Mouse (Mus musculus) liver, embryonic 11.5 days (tissue): ENCODE data around the gene Cth. TPM values are rescaled to one million over a fixed set of nuclear protein-coding genes. Genes with fewer than 3 reads are reported as not detected.

ENCODE experiments used
- ATAC-seq: fragments of 200-750 bp; cut with Nextera tagmentation; replicated peaks from 2 replicates; pipeline ENCODE4 v1.8.0; 2017; ENCODE audit warnings: moderate number of reproducible peaks, mild to moderate bottlenecking, moderate TSS enrichment, moderate library complexity; ENCODE audit not compliant: low FRiP score
- DNase-seq: peaks from one replicate; pipeline ENCODE4 v3.0.0-alpha.2; 2017; ENCODE audit warnings: low spot score
- H3K27ac ChIP-seq: fragments of 300-500 bp; sonication (generic); 2 replicates; pipeline ENCODE4 v1.5.1; 2014; ENCODE audit warnings: mild to moderate bottlenecking, low read depth, low read length, control low read depth
- H3K27me3 ChIP-seq: fragments of 300-500 bp; sonication (generic); replicated peaks from 2 replicates; pipeline ENCODE4 v1.6.1; 2014; ENCODE audit warnings: low read length, mixed read lengths; ENCODE audit not compliant: control insufficient read depth, insufficient read depth
- H3K36me3 ChIP-seq: fragments of 300-500 bp; sonication (generic); 2 replicates; pipeline ENCODE4 v1.6.1; 2014; ENCODE audit warnings: mild to moderate bottlenecking, low read length, moderate library complexity, mixed read lengths; ENCODE audit not compliant: control insufficient read depth, insufficient read depth
- H3K4me1 ChIP-seq: fragments of 300-500 bp; sonication (generic); replicated peaks from 2 replicates; pipeline ENCODE4 v1.6.1; 2014; ENCODE audit warnings: low read length, mixed read lengths; ENCODE audit not compliant: control insufficient read depth, insufficient read depth
- H3K4me2 ChIP-seq: fragments of 300-500 bp; sonication (generic); 2 replicates; pipeline ENCODE4 v1.6.1; 2014; ENCODE audit warnings: mild to moderate bottlenecking, control low read depth, moderate library complexity
- H3K4me3 ChIP-seq: fragments of 300-500 bp; sonication (generic); 2 replicates; pipeline ENCODE4 v1.5.1; 2014; ENCODE audit warnings: low read depth, low read length, control low read depth
- H3K9ac ChIP-seq: fragments of 300-500 bp; sonication (generic); 2 replicates; pipeline ENCODE4 v1.6.1; 2014; ENCODE audit warnings: low read depth, low read length, control low read depth
- H3K9me3 ChIP-seq: fragments of 300-500 bp; sonication (generic); 2 replicates; pipeline ENCODE4 v1.6.1; 2016; ENCODE audit warnings: low read length, inconsistent platforms, mixed read lengths; ENCODE audit not compliant: control insufficient read depth
- WGBS: fragments of 180-500 bp; shearing (Covaris S2); extraction: QIAGEN DNeasy Blood & Tissue Kit; methylation state at CpG from one replicate; pipeline ENCODE4 v1.1.7; 2014; 5-methylcytosine and 5-hydroxymethylcytosine counted together
- polyA plus RNA-seq: library from polyadenylated mRNA; unstranded; fragments of >200 nt; fragmentation: Nextera tagmentation; extraction: Ambion mirVana; gene quantifications from 2 replicates; pipeline ENCODE4 v1.2.1, GENCODE M21; 2014

The Cth gene
- polyA plus RNA-seq, 1 experiment from 2014 or later = 31.6 TPM

GRCm38 (mm10) chr3:157925706-157926510, 1.0 kb upstream of the Cth start:
- no peak overlapping the region for H3K4me2 ChIP-seq
- no peak for DNase-seq
- 85% methylated on average over 14 of the region's 14 CpGs for WGBS
- peaks cover 3% of the 10 kb centered on the region; the same call in 1 of the 2 replicates for H3K27me3 ChIP-seq
- no peaks in the 10 kb centered on the region for H3K36me3 ChIP-seq
- H3K4me1 ChIP-seq = no peaks in the 10 kb centered on the region; the same call in 1 of the 2 replicates
- H3K9me3 ChIP-seq = no peaks in the 10 kb centered on the region
- no peak overlapping the region for H3K27ac ChIP-seq
- H3K4me3 ChIP-seq = no peak overlapping the region
- ATAC-seq = no peak
- no peak overlapping the region for H3K9ac ChIP-seq

GRCm38 (mm10) chr3:157923268-157923835, 1.5 kb downstream of the Cth start:
- H3K36me3 ChIP-seq = no peaks in the 10 kb centered on the region
- peak overlapping the region; percentile 81 for H3K4me2 ChIP-seq
- whole genome bisulfite sequencing = 82% methylated on average over 3 of the region's 3 CpGs
- DNase-seq (no peak), ATAC-seq (no peak)
- H3K9me3 ChIP-seq = no peaks in the 10 kb centered on the region
- no peak overlapping the region for H3K27ac ChIP-seq
- H3K4me1 ChIP-seq = no peaks in the 10 kb centered on the region; the same call in 1 of the 2 replicates
- H3K9ac ChIP-seq = no peak overlapping the region
- peaks cover 3% of the 10 kb centered on the region; the same call in 1 of the 2 replicates for H3K27me3 ChIP-seq
- no peak overlapping the region for H3K4me3 ChIP-seq

GRCm38 (mm10) chr3:157921376-157921775, 3.5 kb downstream of the Cth start:
- Histone ChIP-seq H3K9ac (no peak overlapping the region), H3K27ac (no peak overlapping the region), H3K4me2 (no peak overlapping the region), H3K36me3 (no peaks in the 10 kb centered on the region), H3K4me3 (no peak overlapping the region), H3K9me3 (no peaks in the 10 kb centered on the region), H3K4me1 (no peaks in the 10 kb centered on the region; the same call in 1 of the 2 replicates), H3K27me3 (peaks cover 2% of the 10 kb centered on the region; the same call in 1 of the 2 replicates)
- 78% methylated on average over 2 of the region's 2 CpGs for WGBS
- ATAC-seq = no peak
- DNase-seq = no peak

- 88% methylated on average over 4 of the region's 4 CpGs for WGBS
- no peak overlapping the region for H3K4me2 ChIP-seq
Measured at GRCm38 (mm10) chr3:157916336-157916735, 8.5 kb downstream of the Cth start.

GRCm38 (mm10) chr3:157912155-157912554, 12.7 kb downstream of the Cth start:
- Histone ChIP-seq H3K4me2 (no peak overlapping the region), H3K4me1 (no peaks in the 10 kb centered on the region), H3K9ac (no peak overlapping the region), H3K27me3 (no peaks in the 10 kb centered on the region), H3K36me3 (no peaks in the 10 kb centered on the region), H3K27ac (no peak overlapping the region), H3K4me3 (no peak overlapping the region), H3K9me3 (no peaks in the 10 kb centered on the region)
- DNase-seq = no peak
- ATAC-seq = no peak
- WGBS = 86% methylated on average over 2 of the region's 2 CpGs

More at GRCm38 (mm10) chr3:157916336-157916735, 8.5 kb downstream of the Cth start:
- Histone ChIP-seq H3K9me3 (no peaks in the 10 kb centered on the region), H3K27me3 (no peaks in the 10 kb centered on the region), H3K4me1 (no peaks in the 10 kb centered on the region), H3K4me3 (no peak overlapping the region), H3K27ac (no peak overlapping the region), H3K9ac (no peak overlapping the region), H3K36me3 (no peaks in the 10 kb centered on the region)
- DNase-seq (no peak), ATAC-seq (no peak)

GRCm38 (mm10) chr3:157910262-157910661, 14.6 kb downstream of the Cth start:
- 70% methylated on average over 3 of the region's 3 CpGs for WGBS
- Histone ChIP-seq H3K9ac (no peak overlapping the region), H3K4me3 (no peak overlapping the region), H3K27ac (no peak overlapping the region), H3K4me1 (no peaks in the 10 kb centered on the region), H3K36me3 (no peaks in the 10 kb centered on the region), H3K4me2 (no peak overlapping the region), H3K27me3 (no peaks in the 10 kb centered on the region), H3K9me3 (no peaks in the 10 kb centered on the region)
- ATAC-seq (no peak), DNase-seq (no peak)

GRCm38 (mm10) chr3:157908166-157908565, 16.7 kb downstream of the Cth start:
- Histone ChIP-seq H3K4me1 (no peaks in the 10 kb centered on the region), H3K27ac (no peak overlapping the region), H3K4me3 (no peak overlapping the region), H3K9ac (no peak overlapping the region), H3K36me3 (no peaks in the 10 kb centered on the region), H3K27me3 (no peaks in the 10 kb centered on the region), H3K4me2 (no peak overlapping the region), H3K9me3 (no peaks in the 10 kb centered on the region)
- no peak for DNase-seq
- WGBS = 68% methylated on average over 3 of the region's 3 CpGs
- no peak; the same call in 1 of the 2 replicates for ATAC-seq

- H3K9ac ChIP-seq = no peak overlapping the region
- no peak overlapping the region for H3K27ac ChIP-seq
- no peak overlapping the region for H3K4me3 ChIP-seq
- no peaks in the 10 kb centered on the region for H3K27me3 ChIP-seq
- ATAC-seq (no peak), DNase-seq (no peak)
- 79% methylated on average over 5 of the region's 5 CpGs for WGBS
- H3K4me2 ChIP-seq = no peak overlapping the region
- H3K9me3 ChIP-seq = no peaks in the 10 kb centered on the region
- H3K4me1 ChIP-seq = no peaks in the 10 kb centered on the region
- no peaks in the 10 kb centered on the region for H3K36me3 ChIP-seq
Measured at GRCm38 (mm10) chr3:157901721-157902120, 23.2 kb downstream of the Cth start.

- ATAC-seq = no peak
- DNase-seq = no peak
- H3K4me2 ChIP-seq = no peak overlapping the region
- no peaks in the 10 kb centered on the region for H3K4me1 ChIP-seq
- 91% methylated on average over 1 of the region's 1 CpGs for WGBS
- H3K4me3 ChIP-seq = no peak overlapping the region
- no peak overlapping the region for H3K27ac ChIP-seq
- no peaks in the 10 kb centered on the region for H3K36me3 ChIP-seq
- no peaks in the 10 kb centered on the region for H3K27me3 ChIP-seq
- no peak overlapping the region for H3K9ac ChIP-seq
- no peaks in the 10 kb centered on the region for H3K9me3 ChIP-seq
Measured at GRCm38 (mm10) chr3:157899986-157900385, 24.9 kb downstream of the Cth start.
